Mouse (Mus musculus): ENCODE data around the gene Cldn9. TPM values are rescaled to one million over a fixed set of nuclear protein-coding genes. Genes with fewer than 3 reads are reported as not detected.

Cldn9 gene
- polyA plus RNA-seq (2015; fragmentation: Nextera tagmentation; extraction: Ambion mirVana), result 2.0 and 3.3 TPM in 2 replicates

DNA sequence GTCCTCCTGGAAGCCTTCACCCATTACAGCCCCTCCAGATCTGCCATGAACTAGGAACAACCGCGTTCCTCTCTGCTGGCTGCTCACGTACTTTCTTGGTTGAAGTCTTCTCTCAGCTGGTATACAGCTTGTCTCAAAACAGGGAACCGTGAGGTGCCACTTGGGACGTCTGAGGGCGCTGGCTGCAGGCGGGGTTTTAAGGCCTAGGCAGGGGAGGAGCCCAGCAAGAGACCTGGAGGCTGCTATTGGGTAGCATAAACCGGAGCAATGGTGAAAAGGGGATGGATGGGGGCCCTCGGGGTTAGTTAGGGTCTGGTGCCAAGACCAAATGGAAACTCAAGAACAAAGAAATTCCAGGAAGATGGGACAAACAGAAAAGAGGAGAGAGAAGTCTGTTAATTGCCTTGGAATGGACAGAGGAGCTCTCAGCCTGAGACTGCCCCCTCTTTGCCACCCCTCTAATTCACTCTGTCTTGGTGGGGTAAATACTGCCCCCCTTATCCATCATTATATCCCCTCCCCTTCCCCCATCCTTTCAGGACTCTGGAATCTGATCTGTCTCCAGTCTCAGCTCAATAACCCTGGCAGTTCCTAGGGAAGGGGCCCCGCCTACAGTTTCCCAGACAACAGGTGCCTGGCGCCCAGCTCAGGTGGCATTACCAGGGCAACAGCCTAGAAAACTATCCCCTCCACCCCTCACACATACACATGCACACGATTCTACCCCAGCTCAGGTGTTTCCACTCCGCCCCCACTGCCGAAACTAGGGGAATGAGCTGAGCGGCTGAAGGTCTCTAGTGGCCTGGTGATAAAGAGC is at the start of gene Cldn9:
Cldn9 (minus strand) TSS at position 171 of the 817 bp plus-strand sequence.
- Histone ChIP-seq H3K9me3 (replicated peaks) (no peaks in the 10 kb centered on the region), H3K4me3 (peak within 1 kb of the TSS; percentile 6; the same call in 1 of the 2 replicates), H3K4me2 (peak within 1 kb of the TSS; percentile 39), H3K4me1 (peaks cover 21% of the 10 kb centered on the region), H3K27me3 (peaks cover 54% of the 10 kb centered on the region), H3K9ac (no peak within 1 kb of the TSS), H3K27ac (no peak within 1 kb of the TSS), H3K36me3 (ENCODE audit: poor library complexity, severe bottlenecking) (no peaks in the 10 kb centered on the region)
- WGBS, result 15% methylated on average over 15 of the region's 15 CpGs
- peak; percentile 58; the same call in 1 of the 2 replicates for ATAC-seq

DNA sequence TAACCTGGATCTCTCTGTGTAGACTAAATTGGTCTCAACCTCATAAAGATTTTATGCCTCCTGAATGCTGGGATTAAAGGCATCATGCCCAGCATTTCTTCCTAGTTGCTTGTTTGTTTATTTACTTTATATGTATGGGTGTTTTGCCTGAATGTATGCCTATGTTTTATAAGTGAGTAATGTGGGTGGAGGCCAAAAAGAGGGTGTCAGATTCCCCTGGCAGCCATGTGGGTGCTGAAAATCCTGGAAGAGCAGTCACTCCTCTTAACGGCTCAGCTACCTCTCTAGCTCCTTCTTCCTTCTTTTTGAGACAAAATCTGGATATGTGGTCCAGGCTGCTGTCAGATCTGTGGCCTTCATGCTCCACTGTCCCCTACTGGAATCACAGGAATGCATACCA is 46.6 kb upstream of the Cldn9 start:
- no peak overlapping the region for H3K4me2 ChIP-seq
- ATAC-seq, result no peak
- H3K27ac ChIP-seq, result no peak overlapping the region
- no peaks in the 10 kb centered on the region for H3K27me3 ChIP-seq
- no peaks in the 10 kb centered on the region for H3K9me3 ChIP-seq (replicated peaks)
- WGBS, result 83% methylated on average over 1 of the region's 1 CpGs
- H3K4me3 ChIP-seq, result no peak overlapping the region
- H3K4me1 ChIP-seq, result peaks cover 14% of the 10 kb centered on the region
- H3K9ac ChIP-seq, result no peak overlapping the region
- peaks cover 10% of the 10 kb centered on the region for H3K36me3 ChIP-seq (ENCODE audit: poor library complexity, severe bottlenecking)

- 1% methylated on average over 20 of the region's 20 CpGs for WGBS
- peak; percentile 81 for ATAC-seq
- H3K4me3 ChIP-seq, result peak overlapping the region; percentile 89
Measured at GRCm38 (mm10) chr17:23726758-23727142, 42.9 kb upstream of the Cldn9 start.

GRCm38 (mm10) chr17:23725999-23726757 is 42.4 kb upstream of the Cldn9 start, which contains the start of gene Pkmyt1:
Gene Pkmyt1 (plus strand): TSS chr17:23726336.
- peak within 1 kb of the TSS; percentile 90 for H3K4me2 ChIP-seq
- WGBS, result under 1% methylated on average over 68 of the region's 73 CpGs
- H3K9ac ChIP-seq, result peak within 1 kb of the TSS; percentile 81
- no peaks in the 10 kb centered on the region for H3K36me3 ChIP-seq (ENCODE audit: poor library complexity, severe bottlenecking)
- peak; percentile 95 for ATAC-seq
- H3K4me3 ChIP-seq, result peak within 1 kb of the TSS; percentile 89
- H3K27me3 ChIP-seq, result no peaks in the 10 kb centered on the region
- H3K27ac ChIP-seq, result peak within 1 kb of the TSS; percentile 54
- peaks cover 15% of the 10 kb centered on the region for H3K4me1 ChIP-seq
- H3K9me3 ChIP-seq (replicated peaks), result no peaks in the 10 kb centered on the region

More at GRCm38 (mm10) chr17:23726758-23727142, 42.9 kb upstream of the Cldn9 start:
- peak overlapping the region; percentile 81 for H3K9ac ChIP-seq
- peaks cover 15% of the 10 kb centered on the region for H3K4me1 ChIP-seq
- H3K27me3 ChIP-seq, result no peaks in the 10 kb centered on the region
- H3K36me3 ChIP-seq (ENCODE audit: poor library complexity, severe bottlenecking), result no peaks in the 10 kb centered on the region
- no peaks in the 10 kb centered on the region for H3K9me3 ChIP-seq (replicated peaks)
- H3K4me2 ChIP-seq, result peak overlapping the region; percentile 90
- 0 out of 2 replicates have a peak overlapping the region, but pooled peaks have one; percentile 19 for H3K27ac ChIP-seq

- Histone ChIP-seq H3K27me3 (peaks cover 2% of the 10 kb centered on the region; the same call in 1 of the 2 replicates), H3K4me3 (peak overlapping the region; percentile 89), H3K9ac (peak overlapping the region; percentile 81), H3K27ac (no peak overlapping the region), H3K36me3 (ENCODE audit: poor library complexity, severe bottlenecking) (no peaks in the 10 kb centered on the region), H3K4me1 (peaks cover 15% of the 10 kb centered on the region), H3K9me3 (replicated peaks) (no peaks in the 10 kb centered on the region), H3K4me2 (peak overlapping the region; percentile 90)
- WGBS, result 71% methylated on average over 4 of the region's 4 CpGs
- ATAC-seq, result no peak
Measured at GRCm38 (mm10) chr17:23725477-23725876, 41.7 kb upstream of the Cldn9 start.

DNA sequence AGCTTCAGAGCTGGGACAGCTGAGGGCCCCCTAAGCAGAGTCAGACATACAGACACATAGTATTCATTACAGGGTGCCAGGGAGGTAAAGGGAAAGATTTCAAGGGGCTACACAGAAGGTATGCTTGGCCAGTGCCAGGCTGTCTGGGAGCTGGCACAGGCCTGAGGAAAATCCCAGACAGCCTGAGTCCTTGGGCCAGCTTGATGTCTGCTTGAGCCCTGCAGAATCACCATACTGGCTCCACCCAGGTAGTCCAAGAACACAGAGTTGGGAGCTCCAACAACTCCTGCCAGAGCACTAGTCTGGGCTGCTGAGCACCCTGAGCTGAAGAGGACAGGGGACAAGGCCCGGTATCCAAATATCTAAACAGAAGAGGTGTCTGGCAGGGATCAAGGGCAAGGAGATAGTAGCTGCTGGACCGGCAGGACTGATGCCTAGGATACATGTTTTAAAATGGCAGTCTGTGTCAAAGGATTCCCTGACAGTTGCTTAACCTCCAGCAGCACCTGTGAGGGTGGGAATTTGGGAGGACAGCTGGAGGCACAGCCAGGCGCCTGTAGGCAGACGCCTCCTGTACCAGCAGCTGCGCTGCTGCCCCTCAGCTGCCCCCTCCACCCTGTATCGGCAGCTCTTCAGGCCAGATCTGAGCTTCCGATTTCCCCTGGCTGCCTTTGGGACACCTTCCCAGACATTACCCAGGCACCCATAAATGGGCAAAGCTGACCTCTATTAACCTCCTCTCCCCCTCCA is 38.7 kb upstream of the Cldn9 start, which contains the start of gene 1520401A03Rik:
1520401A03Rik (minus strand) TSS at position 408 of the 750 bp plus-strand sequence.
- 69% methylated on average over 7 of the region's 7 CpGs for WGBS

GRCm38 (mm10) chr17:23721886-23722285 is 38.1 kb upstream of the Cldn9 start:
- Histone ChIP-seq H3K27ac (no peak overlapping the region), H3K27me3 (peaks cover 3% of the 10 kb centered on the region; the same call in 1 of the 2 replicates), H3K4me3 (no peak overlapping the region), H3K9ac (0 out of 2 replicates have a peak overlapping the region, but pooled peaks have one; percentile 12), H3K9me3 (replicated peaks) (no peaks in the 10 kb centered on the region), H3K4me1 (peaks cover 8% of the 10 kb centered on the region; the same call in 1 of the 2 replicates), H3K36me3 (ENCODE audit: poor library complexity, severe bottlenecking) (no peaks in the 10 kb centered on the region), H3K4me2 (no peak overlapping the region)
- 82% methylated on average over 2 of the region's 2 CpGs for WGBS
- no peak for ATAC-seq

More for the DNA sequence above, 38.7 kb upstream of the Cldn9 start, which contains the start of gene 1520401A03Rik:
- Histone ChIP-seq H3K4me2 (no peak within 1 kb of the TSS), H3K27ac (no peak within 1 kb of the TSS), H3K9me3 (replicated peaks) (no peaks in the 10 kb centered on the region), H3K4me1 (peaks cover 15% of the 10 kb centered on the region), H3K9ac (peak within 1 kb of the TSS; percentile 12; the same call in 1 of the 2 replicates), H3K4me3 (no peak within 1 kb of the TSS), H3K27me3 (peaks cover 3% of the 10 kb centered on the region; the same call in 1 of the 2 replicates), H3K36me3 (ENCODE audit: poor library complexity, severe bottlenecking) (no peaks in the 10 kb centered on the region)
- ATAC-seq, result no peak

- H3K4me2 ChIP-seq, result no peak overlapping the region
- no peaks in the 10 kb centered on the region for H3K9me3 ChIP-seq (replicated peaks)
- no peak overlapping the region for H3K4me3 ChIP-seq
- H3K27me3 ChIP-seq, result peaks cover 3% of the 10 kb centered on the region; the same call in 1 of the 2 replicates
- ATAC-seq, result no peak
- H3K27ac ChIP-seq, result no peak overlapping the region
- H3K36me3 ChIP-seq (ENCODE audit: poor library complexity, severe bottlenecking), result no peaks in the 10 kb centered on the region
- no peak overlapping the region for H3K9ac ChIP-seq
- 20% methylated on average over 1 of the region's 1 CpGs for WGBS
- no peaks in the 10 kb centered on the region for H3K4me1 ChIP-seq
Measured at GRCm38 (mm10) chr17:23719455-23719854, 35.6 kb upstream of the Cldn9 start.

DNA sequence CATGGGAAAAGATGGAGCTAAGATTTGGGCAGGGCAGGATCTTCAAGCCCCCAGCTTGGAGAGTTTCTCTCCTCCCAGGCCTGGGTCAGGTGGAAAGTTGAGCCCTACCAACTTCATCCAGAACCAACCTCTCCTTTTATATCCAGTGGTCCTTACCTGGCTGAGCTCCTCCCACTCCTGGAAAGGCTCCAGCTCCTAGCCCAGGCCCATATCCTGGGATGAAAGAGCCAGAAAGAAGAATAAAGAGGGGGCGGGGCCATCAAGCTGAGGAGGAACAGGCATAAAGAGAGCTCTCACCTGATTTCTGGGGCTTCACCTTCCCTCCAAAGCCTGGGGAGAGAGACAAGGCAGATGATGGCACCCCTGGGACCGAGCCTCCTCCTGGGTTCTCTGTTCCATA is 33.2 kb upstream of the Cldn9 start:
- 56% methylated on average over 2 of the region's 2 CpGs for WGBS
- no peak for ATAC-seq
- H3K4me3 ChIP-seq, result no peak overlapping the region
- peaks cover 3% of the 10 kb centered on the region; the same call in 1 of the 2 replicates for H3K27me3 ChIP-seq
- no peaks in the 10 kb centered on the region for H3K36me3 ChIP-seq (ENCODE audit: poor library complexity, severe bottlenecking)
- no peaks in the 10 kb centered on the region for H3K9me3 ChIP-seq (replicated peaks)
- no peaks in the 10 kb centered on the region for H3K4me1 ChIP-seq
- H3K4me2 ChIP-seq, result no peak overlapping the region
- H3K27ac ChIP-seq, result no peak overlapping the region
- no peak overlapping the region for H3K9ac ChIP-seq

- ATAC-seq, result peak; percentile 51; the same call in 1 of the 2 replicates
- 0% methylated on average over 3 of the region's 3 CpGs for WGBS
- Histone ChIP-seq H3K27ac (no peak overlapping the region), H3K4me1 (no peaks in the 10 kb centered on the region), H3K9ac (no peak overlapping the region), H3K36me3 (ENCODE audit: poor library complexity, severe bottlenecking) (no peaks in the 10 kb centered on the region), H3K27me3 (peaks cover 22% of the 10 kb centered on the region; the same call in 1 of the 2 replicates), H3K4me2 (no peak overlapping the region), H3K4me3 (no peak overlapping the region), H3K9me3 (replicated peaks) (no peaks in the 10 kb centered on the region)
Measured at GRCm38 (mm10) chr17:23706212-23706611, 22.4 kb upstream of the Cldn9 start.

DNA sequence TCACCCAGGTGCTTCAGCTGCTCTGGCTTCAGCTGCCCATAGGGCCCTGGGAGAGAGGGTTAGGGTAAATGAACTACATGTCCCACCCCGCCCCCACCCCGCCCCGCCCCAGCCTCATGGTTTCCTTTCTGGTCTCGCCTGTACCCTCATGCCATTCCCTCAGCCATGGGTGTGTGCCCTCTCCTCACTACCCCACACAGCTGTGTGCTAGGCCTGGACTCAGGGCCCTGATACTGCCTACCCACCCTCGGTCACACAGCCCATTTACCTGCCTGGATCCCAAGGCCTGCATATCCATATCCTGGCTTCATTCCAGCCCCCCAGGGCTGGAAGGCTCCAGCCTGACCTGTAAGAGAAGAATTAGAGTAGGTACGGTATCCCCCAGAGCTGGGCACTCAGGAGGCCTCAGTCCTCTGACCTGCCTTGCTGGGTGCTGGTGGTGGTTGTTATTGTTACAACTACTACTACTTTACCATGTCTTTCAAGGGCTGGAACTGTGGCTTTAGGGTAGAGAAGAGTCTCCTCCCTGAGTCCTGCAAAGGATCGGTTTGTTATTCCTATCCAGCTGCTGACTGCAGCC is 21.8 kb upstream of the Cldn9 start:
- Histone ChIP-seq H3K9me3 (replicated peaks) (no peaks in the 10 kb centered on the region), H3K9ac (no peak overlapping the region), H3K36me3 (ENCODE audit: poor library complexity, severe bottlenecking) (no peaks in the 10 kb centered on the region), H3K4me3 (no peak overlapping the region), H3K27ac (no peak overlapping the region), H3K27me3 (peaks cover 28% of the 10 kb centered on the region), H3K4me2 (no peak overlapping the region), H3K4me1 (no peaks in the 10 kb centered on the region)
- 78% methylated on average over 7 of the region's 7 CpGs for WGBS
- 0 out of 2 replicates have a peak, but pooled peaks have one; percentile 16 for ATAC-seq

Data from forebrain, embryonic 13.5 days (tissue).